Mouse (Mus musculus): ENCODE measurements around the gene S1pr3.

- TF ChIP-seq CTCF (IDR thresholded peaks at IDR 0.05; ENCODE audit: borderline replicate concordance, insufficient read depth, low read length): no peak
- TF ChIP-seq POLR2A (IDR thresholded peaks at IDR 0.05; ENCODE audit: low read depth, low read length): no peak
These were observed 60.3 kb downstream of the S1pr3 start for GRCm38 (mm10) chr13:51468697-51469250.
